Mouse (Mus musculus): ENCODE data around the gene Mybph. TPM values are rescaled to one million over a fixed set of nuclear protein-coding genes. Genes with fewer than 3 reads are reported as not detected.

Gene Mybph
- polyA plus RNA-seq, 1 experiment from 2014 or later: not detected

DNA sequence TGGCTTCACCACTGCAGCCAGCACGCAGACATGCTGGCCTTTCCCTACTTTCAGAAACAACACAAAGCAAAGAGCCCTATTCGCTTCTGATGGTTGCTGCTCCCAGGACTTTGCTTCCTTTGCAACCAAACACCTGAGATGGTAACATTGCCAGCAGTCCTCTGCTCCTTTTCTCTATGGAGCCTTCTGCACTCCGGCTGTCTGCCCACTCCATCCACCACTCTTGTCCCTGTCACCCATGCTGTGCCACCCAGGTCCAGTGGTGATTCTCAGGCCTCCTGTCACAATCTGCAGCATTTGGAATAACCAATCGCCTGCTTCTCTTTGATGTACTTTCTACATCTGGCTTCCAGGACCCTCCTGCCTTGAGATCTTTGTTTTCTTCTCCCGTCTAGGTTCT is 32.1 kb downstream of the Mybph start:
- TF ChIP-seq CTCF (IDR thresholded peaks at IDR 0.05; ENCODE audit: low read depth) (no peak), EP300 (IDR thresholded peaks at IDR 0.05; ENCODE audit: low read depth) (no peak)
- H3K9ac ChIP-seq (replicated peaks): no peak overlapping the region

DNA sequence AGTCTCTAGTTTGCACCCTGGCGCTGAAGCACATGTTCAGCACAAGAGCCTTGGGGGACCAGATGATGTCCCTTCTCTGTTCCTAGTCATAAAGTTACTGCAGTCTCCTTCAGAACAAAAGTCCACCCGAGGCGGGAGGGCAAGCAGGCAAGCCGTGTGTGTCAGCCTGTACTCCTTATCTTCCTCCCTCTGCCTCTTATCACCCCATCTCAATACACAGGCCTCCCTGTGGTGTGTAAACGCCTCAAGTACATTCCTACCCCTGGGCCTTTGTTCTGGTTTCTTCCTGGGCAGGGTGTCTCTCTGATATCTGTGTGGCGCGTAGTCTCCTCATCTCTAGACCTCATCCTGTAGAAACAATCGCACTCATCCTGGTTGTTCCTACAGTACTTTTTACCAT is 33.5 kb downstream of the Mybph start:
- Histone ChIP-seq H3K27ac (ENCODE audit: low read depth) (no peak overlapping the region), H3K36me3 (replicated peaks; ENCODE audit: insufficient read depth, low read length) (no peaks in the 10 kb centered on the region), H3K27me3 (ENCODE audit: insufficient read depth, low read length) (no peaks in the 10 kb centered on the region), H3K9ac (replicated peaks) (no peak overlapping the region), H3K4me1 (ENCODE audit: insufficient read depth) (peaks cover 16% of the 10 kb centered on the region), H3K4me2 (ENCODE audit: low read depth, low read length) (no peak overlapping the region), H3K4me3 (ENCODE audit: low read depth, low read length) (no peak overlapping the region), H3K9me3 (ENCODE audit: low read length) (no peaks in the 10 kb centered on the region)
- TF ChIP-seq CTCF (IDR thresholded peaks at IDR 0.05; ENCODE audit: low read depth): no peak
- TF ChIP-seq EP300 (IDR thresholded peaks at IDR 0.05; ENCODE audit: low read depth): no peak
- WGBS (ENCODE audit: insufficient replicate concordance): 62% methylated on average over 8 of the region's 8 CpGs
- ATAC-seq: no peak
- DNase-seq: no peak

More for the DNA sequence above, 32.1 kb downstream of the Mybph start:
- H3K36me3 ChIP-seq (replicated peaks; ENCODE audit: insufficient read depth, low read length): no peaks in the 10 kb centered on the region
- no peak for DNase-seq
- no peak for ATAC-seq
- H3K9me3 ChIP-seq (ENCODE audit: low read length): no peaks in the 10 kb centered on the region
- WGBS (ENCODE audit: insufficient replicate concordance): 81% methylated on average over 5 of the region's 5 CpGs
- no peak overlapping the region for H3K4me2 ChIP-seq (ENCODE audit: low read depth, low read length)
- no peak overlapping the region for H3K4me3 ChIP-seq (ENCODE audit: low read depth, low read length)
- H3K4me1 ChIP-seq (ENCODE audit: insufficient read depth): peaks cover 23% of the 10 kb centered on the region
- no peak overlapping the region for H3K27ac ChIP-seq (ENCODE audit: low read depth)
- no peaks in the 10 kb centered on the region for H3K27me3 ChIP-seq (ENCODE audit: insufficient read depth, low read length)

DNA sequence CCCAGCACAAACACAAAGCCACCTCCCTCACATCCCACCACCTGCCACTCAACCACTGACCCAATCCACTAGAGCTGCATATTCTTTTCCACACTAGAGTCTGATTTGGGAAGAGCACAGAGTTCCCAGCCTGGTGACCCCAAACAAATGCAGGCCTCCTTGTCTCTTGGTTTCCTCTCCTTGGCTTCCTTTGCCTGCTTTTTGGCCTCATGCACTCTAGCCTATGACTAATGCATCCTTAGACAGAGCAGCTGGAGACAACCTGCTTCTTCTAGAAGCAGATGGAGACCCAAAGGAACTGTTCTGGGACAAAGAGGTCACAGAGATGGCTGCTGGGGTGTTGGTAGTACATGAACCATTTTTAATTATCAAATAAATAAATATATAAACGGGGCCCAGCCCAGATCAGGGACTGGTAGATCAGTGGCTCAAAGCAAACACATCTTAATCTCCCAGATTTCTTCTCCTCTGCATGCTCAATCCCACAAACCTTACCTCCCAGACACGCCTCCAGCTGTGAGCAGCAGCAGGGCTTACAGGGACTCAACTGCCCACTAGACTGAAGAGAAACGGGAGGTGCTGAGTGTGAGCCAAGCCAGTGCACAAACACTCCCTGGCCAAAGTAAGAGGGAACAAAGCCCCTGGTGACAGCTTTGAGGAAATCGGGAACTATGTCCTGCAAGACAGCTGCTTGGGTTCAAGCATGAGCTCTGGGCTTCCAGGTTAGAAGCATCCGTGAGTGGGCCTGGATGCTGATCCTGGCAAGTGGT is 36.7 kb downstream of the Mybph start:
- 73% methylated on average over 5 of the region's 5 CpGs for WGBS (ENCODE audit: insufficient replicate concordance)
- Histone ChIP-seq H3K4me1 (ENCODE audit: insufficient read depth) (peaks cover 16% of the 10 kb centered on the region), H3K36me3 (replicated peaks; ENCODE audit: insufficient read depth, low read length) (no peaks in the 10 kb centered on the region), H3K9me3 (ENCODE audit: low read length) (no peaks in the 10 kb centered on the region), H3K4me3 (ENCODE audit: low read depth, low read length) (no peak overlapping the region), H3K27ac (ENCODE audit: low read depth) (no peak overlapping the region), H3K4me2 (ENCODE audit: low read depth, low read length) (no peak overlapping the region), H3K27me3 (ENCODE audit: insufficient read depth, low read length) (peaks cover 12% of the 10 kb centered on the region), H3K9ac (replicated peaks) (no peak overlapping the region)
- no peak for DNase-seq
- no peak for TF ChIP-seq EP300 (IDR thresholded peaks at IDR 0.05; ENCODE audit: low read depth)
- no peak for TF ChIP-seq CTCF (IDR thresholded peaks at IDR 0.05; ENCODE audit: low read depth)
- no peak for ATAC-seq

GRCm38 (mm10) chr1:134230638-134231228 is 37.5 kb downstream of the Mybph start:
- Histone ChIP-seq H3K9ac (replicated peaks) (no peak overlapping the region), H3K4me3 (ENCODE audit: low read depth, low read length) (no peak overlapping the region), H3K27me3 (ENCODE audit: insufficient read depth, low read length) (peaks cover 19% of the 10 kb centered on the region), H3K27ac (ENCODE audit: low read depth) (no peak overlapping the region), H3K4me2 (ENCODE audit: low read depth, low read length) (no peak overlapping the region), H3K4me1 (ENCODE audit: insufficient read depth) (peaks cover 19% of the 10 kb centered on the region), H3K36me3 (replicated peaks; ENCODE audit: insufficient read depth, low read length) (no peaks in the 10 kb centered on the region), H3K9me3 (ENCODE audit: low read length) (no peaks in the 10 kb centered on the region)
- no peak for TF ChIP-seq EP300 (IDR thresholded peaks at IDR 0.05; ENCODE audit: low read depth)
- TF ChIP-seq CTCF (IDR thresholded peaks at IDR 0.05; ENCODE audit: low read depth): no peak
- ATAC-seq (no peak), DNase-seq (no peak)
- 79% methylated on average over 10 of the region's 10 CpGs for WGBS (ENCODE audit: insufficient replicate concordance)

DNA sequence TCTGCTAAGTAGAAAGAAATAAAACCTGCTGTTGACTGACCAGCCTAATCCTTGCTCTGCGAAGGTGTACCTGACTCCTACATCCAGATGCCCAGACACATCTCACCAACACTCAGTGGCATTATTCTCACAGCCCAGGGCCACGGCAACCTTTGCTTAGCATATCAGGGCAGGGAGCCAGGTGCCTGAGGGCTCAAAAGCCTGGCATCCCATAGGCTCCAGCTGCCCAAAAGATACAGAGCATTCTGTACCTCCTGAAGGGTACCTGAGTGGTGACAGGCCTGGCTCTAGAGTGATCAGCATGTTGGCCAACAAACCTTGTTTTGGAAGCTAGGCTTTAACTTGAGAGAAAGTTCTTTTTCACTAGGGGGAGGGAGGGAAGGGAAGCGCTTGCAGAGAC is 38.0 kb downstream of the Mybph start:
- peaks cover 23% of the 10 kb centered on the region for H3K27me3 ChIP-seq (ENCODE audit: insufficient read depth, low read length)
- no peaks in the 10 kb centered on the region for H3K9me3 ChIP-seq (ENCODE audit: low read length)
- no peak overlapping the region for H3K27ac ChIP-seq (ENCODE audit: low read depth)
- no peaks in the 10 kb centered on the region for H3K36me3 ChIP-seq (replicated peaks; ENCODE audit: insufficient read depth, low read length)
- H3K4me3 ChIP-seq (ENCODE audit: low read depth, low read length): no peak overlapping the region
- H3K9ac ChIP-seq (replicated peaks): no peak overlapping the region
- ATAC-seq: no peak
- H3K4me2 ChIP-seq (ENCODE audit: low read depth, low read length): no peak overlapping the region
- DNase-seq: no peak
- H3K4me1 ChIP-seq (ENCODE audit: insufficient read depth): peaks cover 23% of the 10 kb centered on the region
- TF ChIP-seq EP300 (IDR thresholded peaks at IDR 0.05; ENCODE audit: low read depth): no peak
- TF ChIP-seq CTCF (IDR thresholded peaks at IDR 0.05; ENCODE audit: low read depth): no peak
- 66% methylated on average over 3 of the region's 3 CpGs for WGBS (ENCODE audit: insufficient replicate concordance)

DNA sequence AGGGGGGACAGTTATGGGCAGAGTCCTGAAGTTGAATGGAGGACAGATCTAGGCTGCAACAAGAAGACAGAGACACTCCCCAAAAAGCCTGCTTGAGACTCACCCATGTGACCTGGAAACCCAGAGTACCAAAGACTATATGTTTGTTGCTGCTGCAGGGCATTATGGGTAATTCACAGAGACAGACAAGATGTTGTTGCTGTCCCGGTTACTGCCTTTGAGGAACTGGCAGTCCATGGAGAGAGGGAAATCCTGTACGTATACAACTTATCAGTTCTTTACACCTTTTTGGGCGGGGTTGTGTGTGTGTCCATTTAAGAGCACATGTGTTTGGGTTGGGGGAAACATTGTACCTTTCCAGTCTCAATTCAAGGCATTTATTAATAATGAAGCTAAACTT is 38.4 kb downstream of the Mybph start:
- WGBS (ENCODE audit: insufficient replicate concordance): 51% methylated on average over 3 of the region's 3 CpGs
- DNase-seq: no peak
- no peak overlapping the region for H3K4me3 ChIP-seq (ENCODE audit: low read depth, low read length)
- H3K36me3 ChIP-seq (replicated peaks; ENCODE audit: insufficient read depth, low read length): no peaks in the 10 kb centered on the region
- H3K9me3 ChIP-seq (ENCODE audit: low read length): no peaks in the 10 kb centered on the region
- no peak for TF ChIP-seq CTCF (IDR thresholded peaks at IDR 0.05; ENCODE audit: low read depth)
- no peak for TF ChIP-seq EP300 (IDR thresholded peaks at IDR 0.05; ENCODE audit: low read depth)
- ATAC-seq: no peak
- no peak overlapping the region for H3K9ac ChIP-seq (replicated peaks)
- peaks cover 24% of the 10 kb centered on the region for H3K4me1 ChIP-seq (ENCODE audit: insufficient read depth)
- no peak overlapping the region for H3K27ac ChIP-seq (ENCODE audit: low read depth)
- peaks cover 26% of the 10 kb centered on the region for H3K27me3 ChIP-seq (ENCODE audit: insufficient read depth, low read length)
- H3K4me2 ChIP-seq (ENCODE audit: low read depth, low read length): no peak overlapping the region

Data from liver, postnatal 0 days (tissue).